In genomic region chr16:54983759-54984218, GRCm38 (mm10) we compare ENCODE assay signal across 8 mouse cellular contexts.
DNase-seq lines count a peak whose midpoint lies in the region; ATAC-seq and TF ChIP-seq lines count a peak whose summit lies in the region.

No protein-coding gene starts in this region.

- H3K9me3 ChIP-seq in lung, postnatal 0 days (ENCODE audit: low read length), result no peaks in the 10 kb centered on the region

- intact Hi-C loops in heart, postnatal 10 days (cut with DNase I), result no loop called here

- peak; percentile 94 for TF ChIP-seq CTCF in layer of hippocampus, adult 2 months (conservative IDR thresholded peaks at IDR 0.05)
- peak; percentile 80 for TF ChIP-seq CTCF in lung, postnatal 0 days (IDR thresholded peaks at IDR 0.05)

- H3K4me3 ChIP-seq in layer of hippocampus, adult 2 months, result peak overlapping the region; percentile 49
- no peak overlapping the region for H3K4me3 ChIP-seq in lung, postnatal 0 days (ENCODE audit: low read depth, low read length)

- H3K27me3 ChIP-seq in lung, postnatal 0 days (replicated peaks; ENCODE audit: insufficient read depth, low read length), result no peaks in the 10 kb centered on the region

- no peaks in the 10 kb centered on the region for H3K4me1 ChIP-seq in lung, postnatal 0 days (ENCODE audit: insufficient read depth, low read depth, low read length)

- TF ChIP-seq EP300 in lung, postnatal 0 days (IDR thresholded peaks at IDR 0.05), result no peak

- H3K4me2 ChIP-seq in lung, postnatal 0 days (replicated peaks; ENCODE audit: low read depth, low read length), result 0 out of 2 replicates have a peak overlapping the region, but pooled peaks have one; percentile 3

- H3K9ac ChIP-seq in lung, postnatal 0 days (replicated peaks; ENCODE audit: low read depth), result no peak overlapping the region

- no peak for ATAC-seq in CD4-positive, CD25-positive, alpha-beta regulatory T cell, adult 4 months
- ATAC-seq in lung, postnatal 0 days, result no peak

- peak overlapping the region; percentile 87 for H3K27ac ChIP-seq in layer of hippocampus, adult 2 months
- no peak overlapping the region for H3K27ac ChIP-seq in lung, postnatal 0 days (ENCODE audit: low read length)

- no peaks in the 10 kb centered on the region for H3K36me3 ChIP-seq in lung, postnatal 0 days (ENCODE audit: insufficient read depth, low read length)

- 2% methylated on average over 9 of the region's 9 CpGs for WGBS in lung, postnatal 0 days

- DNase-seq in CD4-positive, CD25-positive, alpha-beta regulatory T cell, adult 2 months (ENCODE audit: low read depth, low spot score), result peak; percentile 41
- peak; percentile 49 for DNase-seq in ZHBTc4 (ENCODE audit: low read depth, low spot score)
- peak; percentile 66 for DNase-seq in embryo, embryonic 9.5 days (ENCODE audit: extremely low spot score)
- peak; percentile 29 to 57 for DNase-seq in heart, postnatal 10 days
- peak; percentile 55 to 77 for DNase-seq in layer of hippocampus, adult 2 months (ENCODE audit: low spot score in 2 of 2)
- peak; percentile 46 for DNase-seq in lung, postnatal 0 days (ENCODE audit: low spot score)
- DNase-seq in retina, postnatal 7 days (ENCODE audit: low read depth, low spot score), result peak; percentile 23
